In the genomic region with DNA sequence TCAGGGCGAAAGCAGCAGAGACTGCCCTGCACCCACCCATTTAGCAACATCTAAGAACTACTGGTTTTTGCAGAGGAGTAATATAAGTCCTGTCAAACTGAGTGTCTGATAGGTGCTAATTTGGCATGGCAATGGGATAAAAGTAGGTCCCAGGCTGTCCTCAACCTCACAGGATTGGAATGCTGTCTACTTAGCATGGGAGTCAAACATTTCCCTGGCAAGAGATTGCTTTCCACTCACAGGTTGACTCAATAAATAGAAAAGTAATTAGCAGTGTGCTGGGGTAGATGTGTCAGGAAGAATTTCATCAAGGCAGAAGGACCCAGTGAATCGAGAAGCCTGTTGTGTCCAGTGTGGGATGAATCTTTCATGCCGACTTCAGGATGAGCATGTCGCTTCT, we compare ENCODE assay signal across 16 mouse cellular contexts. TPM values are rescaled to one million over a fixed set of nuclear protein-coding genes. Genes with fewer than 3 reads are reported as not detected.
DNase-seq lines count a peak whose midpoint lies in the region; ATAC-seq and TF ChIP-seq lines count a peak whose summit lies in the region.
"Had no signal": no experiment of that assay in that cellular context is flagged by ENCODE, and none has a peak within 500 bp of the region (broad histone marks: within the 10 kb centered on the region; RNA-seq: fewer than 3 reads in every experiment).

No protein-coding gene starts in this region.

- peak; percentile 56 for DNase-seq in heart, adult 8-10 months (ENCODE audit: low spot score)
- DNase-seq in heart, postnatal 14 days, result no peak
- DNase-seq in layer of hippocampus, adult 2 months (ENCODE audit: low spot score in 2 of 2), result no peak
- DNase-seq in layer of hippocampus, postnatal 14 days (ENCODE audit: low spot score in 2 of 2), result no peak
- DNase-seq in Muller cell, postnatal 12 days (ENCODE audit: inconsistent ontology term), result peak; percentile 96
- DNase-seq in ovary, adult 18-20 months (ENCODE audit: low spot score), result no peak
- no peak for DNase-seq in liver, embryonic 11.5 days (ENCODE audit: low spot score)
- DNase-seq: cerebellum, adult 9-10 months; gastrocnemius, postnatal 25 days; liver, embryonic 13.5 days; thymus, postnatal 14 days had no signal

- intact Hi-C loops in heart, postnatal 14 days (cut with DNase I), result no loop called here

- peak; percentile 58 for ATAC-seq in heart, embryonic 14.5 days (ENCODE audit: insufficient number of reproducible peaks, insufficient read depth, low FRiP score, low read depth)
- ATAC-seq in liver, embryonic 11.5 days (replicated peaks; ENCODE audit: low FRiP score), result no peak

- WGBS in heart, embryonic 14.5 days, result 40% methylated on average over 4 of the region's 4 CpGs
- WGBS in liver, embryonic 11.5 days, result 78% methylated on average over 4 of the region's 4 CpGs

- H3K36me3 ChIP-seq in heart, embryonic 14.5 days (ENCODE audit: control insufficient read depth, insufficient read depth, low read length), result no peaks in the 10 kb centered on the region
- H3K36me3 ChIP-seq in liver, embryonic 11.5 days (ENCODE audit: control insufficient read depth, insufficient read depth, low read length), result no peaks in the 10 kb centered on the region
- H3K36me3 ChIP-seq: embryonic facial prominence, embryonic 13.5 days; hindbrain, embryonic 12.5 days; kidney, embryonic 15.5 days; liver, embryonic 13.5 days; neural tube, embryonic 13.5 days had no signal

- peak overlapping the region; percentile 28; the same call in 1 of the 2 replicates for H3K4me2 ChIP-seq in heart, embryonic 14.5 days (ENCODE audit: low read length)
- H3K4me2 ChIP-seq in liver, embryonic 11.5 days, result no peak overlapping the region
- H3K4me2 ChIP-seq: embryonic facial prominence, embryonic 13.5 days; hindbrain, embryonic 12.5 days; kidney, embryonic 15.5 days; liver, embryonic 13.5 days; neural tube, embryonic 13.5 days had no signal

- peaks cover 42 to 52% of the 10 kb centered on the region in 2 experiments for H3K4me1 ChIP-seq in heart, embryonic 14.5 days (ENCODE audit: control insufficient read depth in 2 of 2, insufficient read depth in 2 of 2, low read length in 2 of 2)
- peaks cover 5% of the 10 kb centered on the region for H3K4me1 ChIP-seq in liver, embryonic 11.5 days (replicated peaks; ENCODE audit: control insufficient read depth, insufficient read depth, low read length)
- H3K4me1 ChIP-seq: embryonic facial prominence, embryonic 13.5 days had no signal

- H3K27ac ChIP-seq in layer of hippocampus, adult 2 months, result peak overlapping the region; percentile 51; the same call in 1 of the 2 replicates
- H3K27ac ChIP-seq in heart, embryonic 14.5 days (replicated peaks in 1 of 2; ENCODE audit: control insufficient read depth in 1 of 2, insufficient read depth in 1 of 2, low read depth in 2 of 2, low read length in 2 of 2), result peak overlapping the region; percentile 82 to 93
- no peak overlapping the region for H3K27ac ChIP-seq in liver, embryonic 11.5 days (ENCODE audit: low read depth, low read length)
- H3K27ac ChIP-seq: embryonic facial prominence, embryonic 13.5 days; kidney, embryonic 15.5 days; liver, embryonic 13.5 days; neural tube, embryonic 13.5 days had no signal

- H3K9ac ChIP-seq in heart, embryonic 14.5 days (ENCODE audit: low read length), result peak overlapping the region; percentile 14; the same call in 1 of the 2 replicates
- H3K9ac ChIP-seq in liver, embryonic 11.5 days (ENCODE audit: low read depth, low read length), result no peak overlapping the region
- H3K9ac ChIP-seq: embryonic facial prominence, embryonic 13.5 days; hindbrain, embryonic 12.5 days; kidney, embryonic 15.5 days; liver, embryonic 13.5 days; neural tube, embryonic 13.5 days had no signal

- no peak for TF ChIP-seq CTCF in layer of hippocampus, adult 2 months (conservative IDR thresholded peaks at IDR 0.05)

- no peaks in the 10 kb centered on the region for H3K9me3 ChIP-seq in heart, embryonic 14.5 days (ENCODE audit: control insufficient read depth, low read length)
- H3K9me3 ChIP-seq in liver, embryonic 11.5 days (ENCODE audit: control insufficient read depth, low read length), result no peaks in the 10 kb centered on the region
- H3K9me3 ChIP-seq: embryonic facial prominence, embryonic 13.5 days; hindbrain, embryonic 12.5 days; kidney, embryonic 15.5 days; liver, embryonic 13.5 days; neural tube, embryonic 13.5 days had no signal

- H3K4me3 ChIP-seq in layer of hippocampus, adult 2 months, result no peak overlapping the region
- no peak overlapping the region for H3K4me3 ChIP-seq in heart, embryonic 14.5 days (ENCODE audit: control insufficient read depth in 1 of 2, insufficient read depth in 1 of 2, low read depth in 1 of 2, low read length in 2 of 2)
- no peak overlapping the region for H3K4me3 ChIP-seq in liver, embryonic 11.5 days (ENCODE audit: low read depth, low read length)
- H3K4me3 ChIP-seq: embryonic facial prominence, embryonic 13.5 days; hindbrain, embryonic 12.5 days; kidney, embryonic 15.5 days; liver, embryonic 13.5 days; neural tube, embryonic 13.5 days had no signal

- no peaks in the 10 kb centered on the region for H3K27me3 ChIP-seq in heart, embryonic 14.5 days (ENCODE audit: control insufficient read depth, insufficient read depth, low read length)
- H3K27me3 ChIP-seq in liver, embryonic 11.5 days (replicated peaks; ENCODE audit: control insufficient read depth, insufficient read depth, low read length), result no peaks in the 10 kb centered on the region
- H3K27me3 ChIP-seq: embryonic facial prominence, embryonic 13.5 days; hindbrain, embryonic 12.5 days; kidney, embryonic 15.5 days; liver, embryonic 13.5 days; neural tube, embryonic 13.5 days had no signal

RNA-seq across cellular contexts. Expression of a gene that starts 41.1 kb away (rescaled TPM):
- total RNA-seq in heart, adult 8-10 months (2022), result 100 to 1,000 TPM; 453 to 510 (median 503) TPM
- total RNA-seq in heart, postnatal 14 days (2021), result 100 to 1,000 TPM; 417 to 428 TPM
- 100 to 1,000 TPM; 364 to 385 TPM for total RNA-seq in layer of hippocampus, adult 2 months (2021)
- 100 to 1,000 TPM; 480 to 495 TPM for total RNA-seq in layer of hippocampus, postnatal 14 days (2021)
- 71.8 and 76.2 TPM in 2 replicates for polyA plus RNA-seq in heart, embryonic 14.5 days (2014; fragmentation: Nextera tagmentation; extraction: Ambion mirVana)
- polyA plus RNA-seq in liver, embryonic 11.5 days (2014; fragmentation: Nextera tagmentation; extraction: Ambion mirVana), result 18.2 and 20.3 TPM in 2 replicates

Comparison
In these comparisons a context has a peak if more than half of its experiments do, and no peak if none do; other contexts are left out.
1. DNase-seq: peak in heart, adult 8-10 months (single experiment) and Muller cell, postnatal 12 days (single experiment); none in heart, postnatal 14 days (0 of 2), layer of hippocampus, adult 2 months (0 of 2), layer of hippocampus, postnatal 14 days (0 of 2), ovary, adult 18-20 months (single experiment) and liver, embryonic 11.5 days (single experiment).